Mouse (Mus musculus) heart, embryonic 14.5 days (tissue): ENCODE measurements around the gene Bad. TPM values are rescaled to one million over a fixed set of nuclear protein-coding genes. Genes with fewer than 3 reads are reported as not detected.

Source experiments
- ATAC-seq: fragments of 200-750 bp; cut with Nextera tagmentation; 2 replicates; pipeline ENCODE4 v1.8.0; 2017; ENCODE audit warnings: low read depth, moderate TSS enrichment; ENCODE audit not compliant: insufficient number of reproducible peaks, insufficient read depth, low FRiP score
- H3K27ac ChIP-seq, 2 experiments: fragments of 200-500 bp in 1 of 2; fragments of 300-500 bp in 1 of 2; sonication (generic) in 1 of 2; replicated peaks in 1 of 2; 2 replicates each; pipeline ENCODE4 v1.5.1; 2012 to 2014; ENCODE audit warnings: low read depth in 2 of 2, low read length in 2 of 2, control low read depth in 1 of 2, mild to moderate bottlenecking in 1 of 2, mixed read lengths in 1 of 2; ENCODE audit not compliant: control insufficient read depth in 1 of 2, insufficient read depth in 1 of 2
- H3K27me3 ChIP-seq: fragments of 300-500 bp; sonication (generic); 2 replicates; pipeline ENCODE4 v1.6.1; 2014; ENCODE audit warnings: mild to moderate bottlenecking, low read length, control low read depth; ENCODE audit not compliant: control insufficient read depth, insufficient read depth
- H3K36me3 ChIP-seq: fragments of 300-500 bp; sonication (generic); 2 replicates; pipeline ENCODE4 v1.6.1; 2014; ENCODE audit warnings: mild to moderate bottlenecking, control low read depth, low read length, mixed read lengths; ENCODE audit not compliant: control insufficient read depth, insufficient read depth
- H3K4me1 ChIP-seq, 2 experiments: fragments of 200-500 bp in 1 of 2; fragments of 300-500 bp in 1 of 2; sonication (generic) in 1 of 2; 2 replicates each; pipeline ENCODE4 v1.6.1; 2012 to 2014; ENCODE audit warnings: low read length in 2 of 2, control low read depth in 1 of 2, mixed read lengths in 1 of 2; ENCODE audit not compliant: control insufficient read depth in 2 of 2, insufficient read depth in 2 of 2
- H3K4me2 ChIP-seq: fragments of 300-500 bp; sonication (generic); 2 replicates; pipeline ENCODE4 v1.6.1; 2014; ENCODE audit warnings: mild to moderate bottlenecking, low read length
- H3K4me3 ChIP-seq, 2 experiments: fragments of 200-500 bp in 1 of 2; fragments of 300-500 bp in 1 of 2; sonication (generic) in 1 of 2; 2 replicates each; pipeline ENCODE4 v1.5.1; 2012 to 2014; ENCODE audit warnings: low read length in 2 of 2, mild to moderate bottlenecking in 2 of 2, control low read depth in 1 of 2, low read depth in 1 of 2, moderate library complexity in 1 of 2; ENCODE audit not compliant: control insufficient read depth in 1 of 2, insufficient read depth in 1 of 2
- H3K9ac ChIP-seq: fragments of 300-500 bp; sonication (generic); 2 replicates; pipeline ENCODE4 v1.6.1; 2014; ENCODE audit warnings: mild to moderate bottlenecking, low read length
- H3K9me3 ChIP-seq: fragments of 300-500 bp; sonication (generic); 2 replicates; pipeline ENCODE4 v1.6.1; 2016; ENCODE audit warnings: low read length, control low read depth; ENCODE audit not compliant: control insufficient read depth
- WGBS: fragments of 180-500 bp; shearing (Covaris S2); extraction: QIAGEN DNeasy Blood & Tissue Kit; methylation state at CpG from one replicate; pipeline ENCODE4 v1.1.7; 2014; 5-methylcytosine and 5-hydroxymethylcytosine counted together
- polyA plus RNA-seq: library from polyadenylated mRNA; unstranded; fragments of >200 nt; fragmentation: Nextera tagmentation; extraction: Ambion mirVana; gene quantifications from 2 replicates; pipeline ENCODE4 v1.2.1, GENCODE M21; 2014

Bad gene
- polyA plus RNA-seq, 1 experiment from 2014 or later, result 58.0 TPM

DNA sequence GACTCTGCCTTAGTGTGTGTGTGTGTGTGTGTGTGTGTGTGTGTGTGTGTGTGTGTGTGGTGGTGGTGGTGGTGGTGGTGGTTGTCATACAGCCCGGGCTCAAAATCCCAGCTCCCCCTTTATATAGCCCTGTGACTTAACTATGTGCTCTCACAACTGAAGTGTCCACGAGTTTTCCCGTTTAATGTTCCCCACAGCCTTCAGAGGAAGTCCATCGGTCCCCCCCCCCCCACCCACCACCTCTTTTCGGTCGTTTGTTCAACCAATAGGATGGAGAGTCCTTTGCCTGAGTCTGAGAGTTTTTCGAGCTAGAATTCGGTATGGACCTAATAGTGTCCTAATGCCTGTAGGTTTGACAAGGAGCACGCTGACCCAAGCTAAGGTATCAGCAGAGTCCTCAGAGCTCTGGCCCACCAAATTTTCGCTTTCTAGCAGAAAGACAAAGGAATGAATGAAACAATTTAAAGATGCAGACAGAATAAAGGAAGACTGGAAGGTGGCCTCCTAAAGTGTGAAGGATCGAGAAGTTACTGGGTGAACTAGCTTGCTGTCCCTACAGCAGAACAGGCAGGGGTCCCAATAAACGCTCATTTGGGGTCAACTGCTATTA is 32.0 kb downstream of the Bad start:
- peak overlapping the region in 1 of 2 experiments; percentile 89; a peak in 1 of 4 replicates for H3K27ac ChIP-seq
- H3K4me1 ChIP-seq, result peaks cover 33 to 58% of the 10 kb centered on the region in 2 experiments
- 35% methylated on average over 12 of the region's 12 CpGs for WGBS

DNA sequence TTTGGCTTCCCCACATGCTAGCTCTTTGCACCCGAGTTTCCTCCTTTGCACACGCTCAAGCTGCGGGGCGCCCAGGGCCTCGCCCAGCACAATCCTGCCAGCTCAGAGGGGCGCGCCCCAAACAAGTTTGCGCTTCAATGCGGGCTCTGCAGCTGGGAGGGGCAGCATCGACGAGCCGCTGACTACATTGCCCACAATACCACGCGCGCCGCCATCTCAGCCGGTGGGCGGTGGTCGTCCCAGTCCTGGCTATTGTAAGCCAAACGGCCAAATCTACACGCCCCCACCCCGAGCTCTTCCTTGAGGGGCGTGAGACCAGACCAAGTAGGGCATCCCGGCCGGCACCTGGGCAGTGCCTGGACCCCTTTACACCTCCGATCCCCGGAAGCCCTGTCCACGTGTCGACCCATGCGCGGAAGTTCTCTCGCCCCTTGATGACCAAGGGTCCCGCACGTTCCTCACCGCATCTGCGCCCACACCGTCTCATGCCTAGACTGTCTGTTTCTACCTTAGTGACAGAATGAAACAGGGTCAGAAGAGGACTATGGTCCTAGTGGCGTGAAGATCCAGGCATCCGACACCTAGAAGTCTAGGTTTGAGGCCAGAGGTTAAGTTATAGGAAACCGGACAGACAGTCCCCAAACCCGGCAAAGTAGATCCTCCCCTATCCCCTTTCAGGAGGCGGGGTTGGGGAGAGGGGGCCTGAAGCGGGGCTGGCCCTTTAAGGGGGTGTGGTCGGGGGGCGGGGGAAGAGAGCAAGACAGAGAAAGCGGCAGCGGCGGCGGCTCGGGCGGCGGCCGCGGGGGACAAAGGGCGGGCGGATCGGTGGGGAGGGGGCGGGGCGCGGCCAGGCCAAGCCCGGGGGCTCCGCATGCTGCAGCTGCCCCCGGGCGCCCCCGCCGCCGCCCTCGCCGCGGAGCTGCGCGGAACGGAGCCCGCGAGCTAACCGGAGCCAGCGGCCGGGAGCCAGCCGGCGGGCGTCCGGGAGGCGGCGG is 32.8 kb downstream of the Bad start, which contains the start of gene Ppp1r14b:
Gene Ppp1r14b, plus strand, starts transcription at position 758 of the 995 bp plus-strand sequence.
- under 1% methylated on average over 55 of the region's 84 CpGs for WGBS
- H3K9ac ChIP-seq, result peak within 1 kb of the TSS; percentile 90
- peak within 1 kb of the TSS; percentile 97 for H3K4me2 ChIP-seq
- H3K4me3 ChIP-seq, result peak within 1 kb of the TSS; percentile 80 to 93
- peaks cover 26% of the 10 kb centered on the region for H3K36me3 ChIP-seq
- H3K27ac ChIP-seq, result peak within 1 kb of the TSS; percentile 89 to 91
- no peaks in the 10 kb centered on the region for H3K27me3 ChIP-seq
- H3K4me1 ChIP-seq, result peaks cover 36 to 56% of the 10 kb centered on the region in 2 experiments
- no peaks in the 10 kb centered on the region for H3K9me3 ChIP-seq
- ATAC-seq, result peak; percentile 49

More for the DNA sequence above, 32.0 kb downstream of the Bad start:
- Histone ChIP-seq H3K27me3 (no peaks in the 10 kb centered on the region), H3K9me3 (no peaks in the 10 kb centered on the region), H3K9ac (peak overlapping the region; percentile 90), H3K4me2 (peak overlapping the region; percentile 97), H3K36me3 (peaks cover 22% of the 10 kb centered on the region), H3K4me3 (peak overlapping the region; percentile 69 to 80)
- no peak for ATAC-seq

DNA sequence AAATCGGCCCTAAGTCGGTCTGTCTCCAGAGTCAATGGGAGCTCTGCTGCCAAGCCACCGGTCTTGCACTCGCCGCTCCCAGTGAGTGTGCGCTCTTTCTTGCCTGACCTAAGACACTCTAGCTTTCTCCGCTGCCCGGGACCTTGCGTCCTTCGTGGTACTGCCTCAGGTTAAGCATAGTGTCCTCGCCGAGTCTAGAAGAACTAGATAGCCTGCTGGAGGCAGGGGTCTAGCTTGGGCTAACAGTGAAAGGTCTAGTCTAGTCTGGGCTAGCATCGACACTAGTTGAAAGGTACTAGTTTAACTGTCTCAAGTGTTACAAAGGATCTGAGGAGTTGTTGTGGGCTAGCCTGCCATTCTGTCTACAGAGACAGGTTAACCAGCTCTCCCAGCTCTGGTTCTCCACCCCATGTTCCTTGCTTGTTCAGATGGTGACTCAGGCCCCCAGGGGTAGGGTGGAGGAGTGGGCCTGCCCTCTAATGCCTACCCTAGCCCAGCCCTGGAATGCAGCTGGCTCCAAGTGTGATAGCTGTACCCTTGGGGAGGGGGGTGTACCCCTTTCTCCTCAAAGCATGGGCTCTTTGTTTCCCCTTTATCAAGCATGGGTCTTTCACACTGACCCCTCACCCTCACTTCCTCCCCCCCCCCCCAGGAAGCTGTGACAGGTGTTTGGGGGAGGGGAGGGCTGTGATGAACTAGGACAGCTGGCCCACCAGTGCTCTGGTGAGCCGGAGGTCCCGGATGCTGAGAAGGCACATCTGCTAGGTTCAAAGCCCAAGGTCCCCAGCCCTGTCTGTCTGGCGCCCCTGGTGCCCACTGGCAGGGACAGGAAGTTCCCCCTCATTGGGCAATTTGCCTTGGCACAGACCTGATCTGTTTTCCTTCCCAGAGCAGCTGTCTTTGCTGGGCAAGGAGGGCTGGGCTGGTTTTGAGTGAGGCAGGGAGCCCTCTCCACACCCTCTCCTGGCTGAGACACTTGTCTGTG is 34.2 kb downstream of the Bad start, which contains the start of gene Plcb3:
Gene Plcb3, minus strand, starts transcription at position 934 of the 985 bp plus-strand sequence.
- WGBS, result under 1% methylated on average over 16 of the region's 16 CpGs
- Histone ChIP-seq H3K9ac (peak within 1 kb of the TSS; percentile 90), H3K4me3 (peak within 1 kb of the TSS; percentile 80 to 93), H3K27me3 (no peaks in the 10 kb centered on the region), H3K4me1 (peaks cover 25 to 44% of the 10 kb centered on the region in 2 experiments), H3K9me3 (no peaks in the 10 kb centered on the region), H3K4me2 (peak within 1 kb of the TSS; percentile 97), H3K36me3 (peaks cover 26% of the 10 kb centered on the region), H3K27ac (peak within 1 kb of the TSS; percentile 84 to 89)
- no peak for ATAC-seq

DNA sequence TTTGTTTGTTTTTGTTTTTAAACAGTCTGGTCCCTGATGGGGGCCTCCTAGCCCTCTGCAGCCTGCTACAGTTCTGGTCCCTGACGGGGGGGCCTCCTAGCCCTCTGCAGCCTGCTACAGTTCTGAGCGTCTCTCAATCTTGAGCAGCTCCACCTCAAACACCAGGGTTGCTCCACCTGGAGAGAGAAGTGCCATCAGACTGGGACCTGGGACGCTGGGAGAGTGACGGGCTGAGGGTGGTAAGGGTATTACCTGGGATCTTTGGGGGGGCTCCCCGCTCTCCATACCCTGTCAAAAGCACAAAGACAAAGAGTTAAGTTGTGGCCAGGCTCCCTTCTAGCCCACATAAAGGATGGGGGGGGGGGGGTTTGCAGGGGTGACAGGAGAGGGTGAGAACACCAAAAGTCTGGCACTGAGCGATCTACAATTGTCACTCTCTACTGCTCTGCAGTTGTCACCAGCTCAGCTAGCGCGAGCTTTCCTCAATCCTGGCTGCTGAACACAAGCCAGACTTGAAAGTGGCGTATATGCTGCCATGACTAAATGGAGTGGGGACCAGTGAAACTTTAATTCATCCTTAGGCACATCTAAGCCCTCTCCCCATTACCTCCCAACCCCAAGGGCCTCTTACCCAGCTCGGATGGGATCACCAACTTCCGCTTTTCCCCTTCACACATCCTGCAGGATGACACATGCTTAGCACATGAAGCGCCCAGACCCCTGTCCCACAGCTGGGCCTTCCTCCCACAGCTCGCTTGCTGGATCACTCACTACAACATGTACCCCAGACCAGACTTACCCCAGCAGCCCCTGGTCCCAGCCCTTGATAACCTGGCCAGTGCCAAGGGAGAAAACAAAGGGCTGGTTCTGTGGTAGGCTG is 36.3 kb downstream of the Bad start:
- ATAC-seq, result no peak
- Histone ChIP-seq H3K4me2 (peak overlapping the region; percentile 71), H3K36me3 (peaks cover 42% of the 10 kb centered on the region), H3K4me3 (peak overlapping the region in 1 of 2 experiments; percentile 75; a peak in 1 of 4 replicates), H3K9me3 (no peaks in the 10 kb centered on the region), H3K27ac (peak overlapping the region in 1 of 2 experiments; percentile 66; a peak in 2 of 4 replicates), H3K4me1 (peaks cover 18 to 45% of the 10 kb centered on the region in 2 experiments; a peak in 3 of 4 replicates), H3K9ac (peak overlapping the region; percentile 81), H3K27me3 (no peaks in the 10 kb centered on the region)
- WGBS, result 73% methylated on average over 13 of the region's 13 CpGs

DNA sequence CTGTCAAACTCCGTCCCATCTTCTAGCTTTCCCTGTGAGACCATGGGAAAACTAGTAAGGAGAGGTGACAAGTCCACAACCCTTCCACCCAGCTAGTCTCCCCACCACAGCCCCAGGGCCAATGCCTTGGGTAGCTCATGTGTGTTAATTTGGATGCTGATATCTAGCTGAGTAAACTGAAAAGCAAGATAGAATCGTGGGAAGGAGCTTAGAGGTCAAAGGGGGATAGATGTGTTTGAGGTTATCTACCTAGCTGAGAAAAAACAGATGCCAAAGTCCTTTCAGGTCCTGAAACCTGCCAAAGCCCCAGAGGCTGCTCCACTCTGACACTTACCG is 36.9 kb downstream of the Bad start:
- no peak for ATAC-seq
- peak overlapping the region; percentile 75 to 80 for H3K4me3 ChIP-seq
- no peaks in the 10 kb centered on the region for H3K9me3 ChIP-seq
- peak overlapping the region; percentile 81 for H3K9ac ChIP-seq
- H3K27me3 ChIP-seq, result no peaks in the 10 kb centered on the region
- H3K4me2 ChIP-seq, result peak overlapping the region; percentile 71
- H3K4me1 ChIP-seq, result peaks cover 18 to 44% of the 10 kb centered on the region in 2 experiments; a peak in 3 of 4 replicates
- peak overlapping the region in 1 of 2 experiments; percentile 66; a peak in 3 of 4 replicates for H3K27ac ChIP-seq
- peaks cover 48% of the 10 kb centered on the region for H3K36me3 ChIP-seq
- 20% methylated on average over 3 of the region's 3 CpGs for WGBS

DNA sequence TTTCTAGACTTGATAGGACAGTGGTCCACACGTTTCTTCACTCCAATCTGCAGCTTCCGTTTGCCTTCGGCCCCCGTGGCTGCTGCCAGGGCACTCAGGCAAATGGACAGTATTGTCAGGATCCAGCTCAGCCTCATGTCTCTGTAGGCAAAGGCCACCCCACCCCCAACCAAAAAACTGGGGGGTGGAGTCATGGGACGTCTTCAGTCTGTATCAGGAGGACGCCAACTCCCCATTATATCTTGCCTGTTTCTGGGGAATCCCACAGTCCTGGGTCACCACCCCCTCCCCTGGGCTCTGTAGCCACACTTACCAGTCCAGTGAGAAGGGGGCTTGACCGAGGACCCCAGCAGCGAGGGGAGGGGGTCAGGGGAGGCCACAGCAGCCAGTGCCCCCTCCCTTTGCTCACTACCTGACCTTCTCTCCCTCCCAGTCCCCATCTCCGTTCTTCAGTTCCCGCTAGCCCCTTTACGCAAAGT is 37.4 kb downstream of the Bad start:
- H3K9ac ChIP-seq, result peak overlapping the region; percentile 81
- WGBS, result 3% methylated on average over 11 of the region's 11 CpGs
- ATAC-seq, result no peak
- peak overlapping the region in 1 of 2 experiments; percentile 66; a peak in 3 of 4 replicates for H3K27ac ChIP-seq
- H3K27me3 ChIP-seq, result no peaks in the 10 kb centered on the region
- H3K4me2 ChIP-seq, result peak overlapping the region; percentile 71
- no peaks in the 10 kb centered on the region for H3K9me3 ChIP-seq
- H3K36me3 ChIP-seq, result peaks cover 53% of the 10 kb centered on the region
- H3K4me1 ChIP-seq, result peaks cover 18 to 40% of the 10 kb centered on the region in 2 experiments; a peak in 3 of 4 replicates
- H3K4me3 ChIP-seq, result peak overlapping the region; percentile 75 to 80
